Mouse (Mus musculus): Measurements from ENCODE around the gene Gjc3. TPM values are rescaled to one million over a fixed set of nuclear protein-coding genes. Genes with fewer than 3 reads are reported as not detected.
"Not testable (repeated sequence)": the region's sequence is repeated elsewhere in the genome, so short reads cannot be mapped to it uniquely, and the experiment has no call there.

Gjc3 gene
- total RNA-seq (2014; fragmentation: Nextera tagmentation): not detected in 2 replicates
- total RNA-seq (2017): not detected in 2 replicates

- no peak for ATAC-seq (replicated peaks; ENCODE audit: low FRiP score, low TSS enrichment, poor library complexity, severe bottlenecking)
Measured at GRCm38 (mm10) chr5:137962945-137963344, at the start of gene Gjc3. Gjc3 (minus strand) TSS chr5:137963098.

- ATAC-seq (replicated peaks; ENCODE audit: low FRiP score, low TSS enrichment, poor library complexity, severe bottlenecking): no peak
Measured at GRCm38 (mm10) chr5:138012382-138012781, 49.5 kb upstream of the Gjc3 start.

GRCm38 (mm10) chr5:138009437-138009836, 46.5 kb upstream of the Gjc3 start:
- no peak for ATAC-seq (replicated peaks; ENCODE audit: low FRiP score, low TSS enrichment, poor library complexity, severe bottlenecking)

GRCm38 (mm10) chr5:137986351-137986750, 23.5 kb upstream of the Gjc3 start:
- ATAC-seq (replicated peaks; ENCODE audit: low FRiP score, low TSS enrichment, poor library complexity, severe bottlenecking): no peak

- ATAC-seq (replicated peaks; ENCODE audit: low FRiP score, low TSS enrichment, poor library complexity, severe bottlenecking): no peak
Measured at GRCm38 (mm10) chr5:137981300-137981699, 18.4 kb upstream of the Gjc3 start, which contains the start of gene Azgp1. Azgp1 (plus strand) TSS chr5:137981520.

- ATAC-seq (replicated peaks; ENCODE audit: low FRiP score, low TSS enrichment, poor library complexity, severe bottlenecking): no peak
Measured at GRCm38 (mm10) chr5:137979081-137979480, 16.2 kb upstream of the Gjc3 start.

- ATAC-seq (replicated peaks; ENCODE audit: low FRiP score, low TSS enrichment, poor library complexity, severe bottlenecking): no peak
Measured at GRCm38 (mm10) chr5:137977291-137977690, 14.4 kb upstream of the Gjc3 start.

GRCm38 (mm10) chr5:137975434-137975833, 12.5 kb upstream of the Gjc3 start:
- ATAC-seq (replicated peaks; ENCODE audit: low FRiP score, low TSS enrichment, poor library complexity, severe bottlenecking): no peak

GRCm38 (mm10) chr5:137974724-137975123, 11.8 kb upstream of the Gjc3 start:
- ATAC-seq (replicated peaks; ENCODE audit: low FRiP score, low TSS enrichment, poor library complexity, severe bottlenecking): no peak

GRCm38 (mm10) chr5:137973738-137974137, 10.8 kb upstream of the Gjc3 start:
- 0 out of 2 replicates have a peak, but pooled peaks have one; percentile 50 for ATAC-seq (replicated peaks; ENCODE audit: low FRiP score, low TSS enrichment, poor library complexity, severe bottlenecking)

- 0 out of 2 replicates have a peak, but pooled peaks have one; percentile 61 for ATAC-seq (replicated peaks; ENCODE audit: low FRiP score, low TSS enrichment, poor library complexity, severe bottlenecking)
Measured at GRCm38 (mm10) chr5:137973161-137973560, 10.3 kb upstream of the Gjc3 start.

GRCm38 (mm10) chr5:137966492-137966891, 3.6 kb upstream of the Gjc3 start:
- no peak for ATAC-seq (replicated peaks; ENCODE audit: low FRiP score, low TSS enrichment, poor library complexity, severe bottlenecking)

- ATAC-seq (replicated peaks; ENCODE audit: low FRiP score, low TSS enrichment, poor library complexity, severe bottlenecking): no peak
Measured at GRCm38 (mm10) chr5:137956404-137956803, 6.5 kb downstream of the Gjc3 start.

- no peak for ATAC-seq (replicated peaks; ENCODE audit: low FRiP score, low TSS enrichment, poor library complexity, severe bottlenecking)
Measured at GRCm38 (mm10) chr5:137951218-137951617, 11.7 kb downstream of the Gjc3 start.

- ATAC-seq (replicated peaks; ENCODE audit: low FRiP score, low TSS enrichment, poor library complexity, severe bottlenecking): no peak
Measured at GRCm38 (mm10) chr5:137947303-137947702, 15.6 kb downstream of the Gjc3 start.

GRCm38 (mm10) chr5:137943133-137943532, 19.8 kb downstream of the Gjc3 start:
- no peak for ATAC-seq (replicated peaks; ENCODE audit: low FRiP score, low TSS enrichment, poor library complexity, severe bottlenecking)

- ATAC-seq (replicated peaks; ENCODE audit: low FRiP score, low TSS enrichment, poor library complexity, severe bottlenecking): no peak
Measured at GRCm38 (mm10) chr5:137940948-137941347, 21.9 kb downstream of the Gjc3 start.

GRCm38 (mm10) chr5:137937238-137937637, 25.7 kb downstream of the Gjc3 start:
- ATAC-seq (replicated peaks; ENCODE audit: low FRiP score, low TSS enrichment, poor library complexity, severe bottlenecking): no peak

GRCm38 (mm10) chr5:137936486-137936885, 26.4 kb downstream of the Gjc3 start:
- ATAC-seq (replicated peaks; ENCODE audit: low FRiP score, low TSS enrichment, poor library complexity, severe bottlenecking): no peak

- not testable (repeated sequence) for ATAC-seq (replicated peaks; ENCODE audit: low FRiP score, low TSS enrichment, poor library complexity, severe bottlenecking)
Measured at GRCm38 (mm10) chr5:137933934-137934333, 29.0 kb downstream of the Gjc3 start.

GRCm38 (mm10) chr5:137928439-137928838, 34.5 kb downstream of the Gjc3 start:
- ATAC-seq (replicated peaks; ENCODE audit: low FRiP score, low TSS enrichment, poor library complexity, severe bottlenecking): no peak

GRCm38 (mm10) chr5:137922171-137922570, 40.7 kb downstream of the Gjc3 start:
- ATAC-seq (replicated peaks; ENCODE audit: low FRiP score, low TSS enrichment, poor library complexity, severe bottlenecking): no peak

Data from megakaryocyte-erythroid progenitor cell, adult 5-6 weeks (primary cell).